Mouse (Mus musculus) spleen, adult 2 months (tissue): ENCODE results near the gene Glis3. TPM values are rescaled to one million over a fixed set of nuclear protein-coding genes. Genes with fewer than 3 reads are reported as not detected.

Source experiments
- DNase-seq, 2 experiments: peaks; one replicate each; pipeline versions ENCODE4 v3.0.0 to v3.0.0-alpha.2; 2012 to 2021; ENCODE audit warnings: low spot score in 2 of 2, low read depth in 1 of 2
- H3K27ac ChIP-seq: fragments of 200-500 bp; 2 replicates; pipeline ENCODE4 v1.5.1; 2012; ENCODE audit warnings: low read length, inconsistent platforms; ENCODE audit not compliant: insufficient read depth
- H3K27me3 ChIP-seq: fragments of 200-500 bp; 2 replicates; pipeline ENCODE4 v1.6.1; 2012; ENCODE audit warnings: mild to moderate bottlenecking, moderate library complexity, low read length, inconsistent platforms; ENCODE audit not compliant: control insufficient read depth, insufficient read depth
- H3K36me3 ChIP-seq: fragments of 200-500 bp; 2 replicates; pipeline ENCODE4 v1.6.1; 2012; ENCODE audit warnings: mild to moderate bottlenecking, low read length, inconsistent platforms; ENCODE audit not compliant: control insufficient read depth, insufficient read depth
- H3K4me1 ChIP-seq: fragments of 200-500 bp; 2 replicates; pipeline ENCODE4 v1.6.1; 2011; ENCODE audit warnings: inconsistent platforms; ENCODE audit not compliant: control insufficient read depth, insufficient read depth, insufficient read length
- H3K4me3 ChIP-seq: fragments of 200-500 bp; 2 replicates; pipeline ENCODE4 v1.5.1; 2011; ENCODE audit warnings: mild to moderate bottlenecking, inconsistent platforms; ENCODE audit not compliant: insufficient read depth, insufficient read length; ENCODE audit errors: extremely low read depth
- CTCF ChIP-seq: fragments of 200-500 bp; IDR thresholded peaks from 2 replicates; pipeline ENCODE4 v1.5.1; 2011; ENCODE audit warnings: mild to moderate bottlenecking, inconsistent platforms; ENCODE audit not compliant: insufficient read depth, insufficient read length, insufficient replicate concordance; ENCODE audit errors: extremely low read depth
- POLR2A ChIP-seq: fragments of 200-500 bp; IDR thresholded peaks from 2 replicates; pipeline ENCODE4 v1.6.1; 2011; ENCODE audit warnings: low read depth, low read length, inconsistent platforms
- WGBS: fragments of 180-500 bp; shearing (Covaris S2); methylation state at CpG from one replicate; pipeline ENCODE4 v1.1.7; 2018; 5-methylcytosine and 5-hydroxymethylcytosine counted together
- polyA plus RNA-seq: library from polyadenylated mRNA; depleted of rRNA; stranded (reverse); fragments of >200 nt; gene quantifications from 2 replicates; pipeline ENCODE4 v1.2.3, GENCODE M21; 2012

Gene Glis3
- polyA plus RNA-seq, 1 experiment, result 1.7 TPM

- no peaks in the 10 kb centered on the region for H3K4me1 ChIP-seq
- WGBS, result 80% methylated on average over 16 of the region's 16 CpGs
- H3K27me3 ChIP-seq, result no peaks in the 10 kb centered on the region
- no peak overlapping the region for H3K4me3 ChIP-seq
- H3K36me3 ChIP-seq, result no peaks in the 10 kb centered on the region
- no peak for DNase-seq
- no peak for TF ChIP-seq POLR2A
- TF ChIP-seq CTCF, result no peak
- no peak overlapping the region for H3K27ac ChIP-seq
Measured at GRCm38 (mm10) chr19:28328444-28329110, 351.3 kb downstream of the Glis3 start.

GRCm38 (mm10) chr19:28327536-28327935 lies 352.3 kb downstream of the Glis3 start:
- WGBS, result 90% methylated on average over 5 of the region's 5 CpGs
- Histone ChIP-seq H3K36me3 (no peaks in the 10 kb centered on the region), H3K4me3 (no peak overlapping the region), H3K27me3 (no peaks in the 10 kb centered on the region), H3K27ac (no peak overlapping the region), H3K4me1 (no peaks in the 10 kb centered on the region)
- DNase-seq, result no peak
- TF ChIP-seq POLR2A (no peak), CTCF (no peak)

- no peak overlapping the region for H3K4me3 ChIP-seq
- WGBS, result 87% methylated on average over 6 of the region's 6 CpGs
- no peaks in the 10 kb centered on the region for H3K36me3 ChIP-seq
- H3K4me1 ChIP-seq, result no peaks in the 10 kb centered on the region
- no peak for DNase-seq
- TF ChIP-seq POLR2A, result no peak
- no peak for TF ChIP-seq CTCF
- H3K27ac ChIP-seq, result no peak overlapping the region
- no peaks in the 10 kb centered on the region for H3K27me3 ChIP-seq
Measured at GRCm38 (mm10) chr19:28306036-28306435, 373.8 kb downstream of the Glis3 start.

GRCm38 (mm10) chr19:28305510-28305909 lies 374.4 kb downstream of the Glis3 start:
- Histone ChIP-seq H3K4me3 (no peak overlapping the region), H3K27ac (no peak overlapping the region), H3K36me3 (no peaks in the 10 kb centered on the region), H3K27me3 (no peaks in the 10 kb centered on the region), H3K4me1 (no peaks in the 10 kb centered on the region)
- TF ChIP-seq POLR2A (no peak), CTCF (no peak)
- DNase-seq, result no peak
- 72% methylated on average over 4 of the region's 4 CpGs for WGBS

GRCm38 (mm10) chr19:28302831-28303242 lies 377.0 kb downstream of the Glis3 start:
- H3K36me3 ChIP-seq, result no peaks in the 10 kb centered on the region
- TF ChIP-seq CTCF, result no peak
- TF ChIP-seq POLR2A, result no peak
- WGBS, result 75% methylated on average over 2 of the region's 2 CpGs
- DNase-seq, result no peak
- H3K27me3 ChIP-seq, result no peaks in the 10 kb centered on the region
- no peak overlapping the region for H3K4me3 ChIP-seq
- no peaks in the 10 kb centered on the region for H3K4me1 ChIP-seq
- H3K27ac ChIP-seq, result no peak overlapping the region

GRCm38 (mm10) chr19:28300226-28300625 lies 379.7 kb downstream of the Glis3 start:
- Histone ChIP-seq H3K36me3 (no peaks in the 10 kb centered on the region), H3K4me3 (no peak overlapping the region), H3K27ac (no peak overlapping the region), H3K4me1 (no peaks in the 10 kb centered on the region), H3K27me3 (no peaks in the 10 kb centered on the region)
- 93% methylated on average over 8 of the region's 8 CpGs for WGBS
- no peak for DNase-seq
- TF ChIP-seq CTCF (no peak), POLR2A (no peak)

GRCm38 (mm10) chr19:28299211-28299775 lies 380.6 kb downstream of the Glis3 start:
- Histone ChIP-seq H3K27ac (no peak overlapping the region), H3K4me1 (no peaks in the 10 kb centered on the region), H3K4me3 (no peak overlapping the region), H3K36me3 (no peaks in the 10 kb centered on the region), H3K27me3 (no peaks in the 10 kb centered on the region)
- no peak for DNase-seq
- TF ChIP-seq POLR2A (no peak), CTCF (no peak)
- WGBS, result 83% methylated on average over 11 of the region's 11 CpGs

- H3K27me3 ChIP-seq, result no peaks in the 10 kb centered on the region
- no peak overlapping the region for H3K27ac ChIP-seq
- TF ChIP-seq CTCF (no peak), POLR2A (no peak)
- H3K4me1 ChIP-seq, result no peaks in the 10 kb centered on the region
- H3K4me3 ChIP-seq, result no peak overlapping the region
- 59% methylated on average over 9 of the region's 9 CpGs for WGBS
- no peaks in the 10 kb centered on the region for H3K36me3 ChIP-seq
- no peak for DNase-seq
Measured at GRCm38 (mm10) chr19:28298669-28299068, 381.2 kb downstream of the Glis3 start.
